Mouse (Mus musculus): Measurements from ENCODE around the gene Pepd. TPM values are rescaled to one million over a fixed set of nuclear protein-coding genes. Genes with fewer than 3 reads are reported as not detected.

Pepd gene
- 68.2 and 70.4 TPM in 2 replicates for polyA plus RNA-seq (2014; fragmentation: Nextera tagmentation; extraction: Ambion mirVana)

- H3K27ac ChIP-seq (ENCODE audit: low read depth) = no peak within 1 kb of the TSS
- peak within 1 kb of the TSS; percentile 93 for H3K4me3 ChIP-seq (ENCODE audit: low read depth, low read length)
- H3K9me3 ChIP-seq (ENCODE audit: low read depth, low read length) = no peaks in the 10 kb centered on the region
- DNase-seq (peak; percentile 97), ATAC-seq (ENCODE audit: insufficient read depth) (peak; percentile 98)
- peaks cover 4% of the 10 kb centered on the region; the same call in 1 of the 2 replicates for H3K4me1 ChIP-seq (ENCODE audit: insufficient read depth)
- no peak for TF ChIP-seq CTCF (IDR thresholded peaks at IDR 0.05; ENCODE audit: low read depth)
- H3K4me2 ChIP-seq = peak within 1 kb of the TSS; percentile 85
- H3K27me3 ChIP-seq (ENCODE audit: insufficient read depth, low read length) = peaks cover 8% of the 10 kb centered on the region; the same call in 1 of the 2 replicates
- peak within 1 kb of the TSS; percentile 72 for H3K9ac ChIP-seq
- WGBS = 5% methylated on average over 44 of the region's 44 CpGs
- H3K36me3 ChIP-seq (ENCODE audit: insufficient read depth) = no peaks in the 10 kb centered on the region
Measured at GRCm38 (mm10) chr7:34911919-34912897, at the start of gene Pepd. Pepd (plus strand) TSS chr7:34912379.

- Histone ChIP-seq H3K27ac (ENCODE audit: low read depth) (no peak overlapping the region), H3K4me1 (ENCODE audit: insufficient read depth) (no peaks in the 10 kb centered on the region), H3K4me3 (ENCODE audit: low read depth, low read length) (no peak overlapping the region), H3K9me3 (ENCODE audit: low read depth, low read length) (no peaks in the 10 kb centered on the region), H3K9ac (no peak overlapping the region), H3K27me3 (ENCODE audit: insufficient read depth, low read length) (no peaks in the 10 kb centered on the region), H3K4me2 (no peak overlapping the region), H3K36me3 (ENCODE audit: insufficient read depth) (no peaks in the 10 kb centered on the region)
- ATAC-seq (ENCODE audit: insufficient read depth) (no peak), DNase-seq (no peak)
- 62% methylated on average over 6 of the region's 6 CpGs for WGBS
- TF ChIP-seq CTCF (IDR thresholded peaks at IDR 0.05; ENCODE audit: low read depth) = no peak
Measured at GRCm38 (mm10) chr7:34867289-34867688, 44.9 kb upstream of the Pepd start.

GRCm38 (mm10) chr7:34869693-34870092 lies 42.5 kb upstream of the Pepd start:
- TF ChIP-seq CTCF (IDR thresholded peaks at IDR 0.05; ENCODE audit: low read depth) = no peak
- no peaks in the 10 kb centered on the region for H3K27me3 ChIP-seq (ENCODE audit: insufficient read depth, low read length)
- H3K36me3 ChIP-seq (ENCODE audit: insufficient read depth) = no peaks in the 10 kb centered on the region
- no peak overlapping the region for H3K4me2 ChIP-seq
- no peak for ATAC-seq (ENCODE audit: insufficient read depth)
- WGBS = 76% methylated on average over 13 of the region's 13 CpGs
- H3K27ac ChIP-seq (ENCODE audit: low read depth) = no peak overlapping the region
- no peak overlapping the region for H3K4me3 ChIP-seq (ENCODE audit: low read depth, low read length)
- H3K4me1 ChIP-seq (ENCODE audit: insufficient read depth) = no peaks in the 10 kb centered on the region
- DNase-seq = no peak
- H3K9ac ChIP-seq = no peak overlapping the region
- no peaks in the 10 kb centered on the region for H3K9me3 ChIP-seq (ENCODE audit: low read depth, low read length)

- no peaks in the 10 kb centered on the region for H3K27me3 ChIP-seq (ENCODE audit: insufficient read depth, low read length)
- H3K36me3 ChIP-seq (ENCODE audit: insufficient read depth) = no peaks in the 10 kb centered on the region
- no peak overlapping the region for H3K9ac ChIP-seq
- DNase-seq = peak; percentile 5
- no peaks in the 10 kb centered on the region for H3K9me3 ChIP-seq (ENCODE audit: low read depth, low read length)
- H3K4me3 ChIP-seq (ENCODE audit: low read depth, low read length) = no peak overlapping the region
- H3K4me1 ChIP-seq (ENCODE audit: insufficient read depth) = no peaks in the 10 kb centered on the region
- H3K4me2 ChIP-seq = no peak overlapping the region
- no peak for TF ChIP-seq CTCF (IDR thresholded peaks at IDR 0.05; ENCODE audit: low read depth)
- 49% methylated on average over 7 of the region's 7 CpGs for WGBS
- no peak overlapping the region for H3K27ac ChIP-seq (ENCODE audit: low read depth)
- no peak for ATAC-seq (ENCODE audit: insufficient read depth)
Measured at GRCm38 (mm10) chr7:34876787-34877186, 35.4 kb upstream of the Pepd start.

- ATAC-seq (ENCODE audit: insufficient read depth) (no peak), DNase-seq (no peak)
- Histone ChIP-seq H3K27me3 (ENCODE audit: insufficient read depth, low read length) (no peaks in the 10 kb centered on the region), H3K4me3 (ENCODE audit: low read depth, low read length) (no peak overlapping the region), H3K9me3 (ENCODE audit: low read depth, low read length) (no peaks in the 10 kb centered on the region), H3K9ac (no peak overlapping the region), H3K27ac (ENCODE audit: low read depth) (no peak overlapping the region), H3K4me1 (ENCODE audit: insufficient read depth) (no peaks in the 10 kb centered on the region), H3K36me3 (ENCODE audit: insufficient read depth) (no peaks in the 10 kb centered on the region), H3K4me2 (no peak overlapping the region)
- WGBS = 57% methylated on average over 7 of the region's 7 CpGs
- TF ChIP-seq CTCF (IDR thresholded peaks at IDR 0.05; ENCODE audit: low read depth) = no peak
Measured at GRCm38 (mm10) chr7:34877820-34878219, 34.4 kb upstream of the Pepd start.

- ATAC-seq (ENCODE audit: insufficient read depth) = no peak
- WGBS = 69% methylated on average over 6 of the region's 6 CpGs
- DNase-seq = no peak
Measured at GRCm38 (mm10) chr7:34888441-34888840, 23.7 kb upstream of the Pepd start.

GRCm38 (mm10) chr7:34888891-34889290 lies 23.3 kb upstream of the Pepd start:
- Histone ChIP-seq H3K36me3 (ENCODE audit: insufficient read depth) (no peaks in the 10 kb centered on the region), H3K27me3 (ENCODE audit: insufficient read depth, low read length) (no peaks in the 10 kb centered on the region), H3K4me1 (ENCODE audit: insufficient read depth) (no peaks in the 10 kb centered on the region), H3K4me3 (ENCODE audit: low read depth, low read length) (no peak overlapping the region), H3K4me2 (no peak overlapping the region), H3K9ac (no peak overlapping the region), H3K9me3 (ENCODE audit: low read depth, low read length) (no peaks in the 10 kb centered on the region), H3K27ac (ENCODE audit: low read depth) (no peak overlapping the region)
- no peak for TF ChIP-seq CTCF (IDR thresholded peaks at IDR 0.05; ENCODE audit: low read depth)
- ATAC-seq (ENCODE audit: insufficient read depth) (no peak), DNase-seq (no peak)
- 63% methylated on average over 12 of the region's 12 CpGs for WGBS

More at GRCm38 (mm10) chr7:34888441-34888840, 23.7 kb upstream of the Pepd start:
- Histone ChIP-seq H3K36me3 (ENCODE audit: insufficient read depth) (no peaks in the 10 kb centered on the region), H3K9ac (no peak overlapping the region), H3K4me2 (no peak overlapping the region), H3K4me3 (ENCODE audit: low read depth, low read length) (no peak overlapping the region), H3K27ac (ENCODE audit: low read depth) (no peak overlapping the region), H3K4me1 (ENCODE audit: insufficient read depth) (no peaks in the 10 kb centered on the region), H3K9me3 (ENCODE audit: low read depth, low read length) (no peaks in the 10 kb centered on the region), H3K27me3 (ENCODE audit: insufficient read depth, low read length) (no peaks in the 10 kb centered on the region)
- TF ChIP-seq CTCF (IDR thresholded peaks at IDR 0.05; ENCODE audit: low read depth) = no peak
